Mouse (Mus musculus) CH12.LX (cell line): ENCODE results near the gene Itpr1. TPM values are rescaled to one million over a fixed set of nuclear protein-coding genes. Genes with fewer than 3 reads are reported as not detected.

Experiments used
- DNase-seq: peaks from one replicate; pipeline ENCODE4 v3.0.0-alpha.2; 2013; ENCODE audit errors: extremely low read depth
- H3K27ac ChIP-seq: 2 replicates; pipeline ENCODE4 v1.5.1; 2012; ENCODE audit warnings: low read depth, mild to moderate bottlenecking, control low read depth, moderate library complexity; ENCODE audit not compliant: insufficient read depth
- H3K27me3 ChIP-seq: replicated peaks from 2 replicates; pipeline ENCODE3; 2012; ENCODE audit warnings: inconsistent platforms
- H3K36me3 ChIP-seq, 2 experiments: replicated peaks in 1 of 2; 2 replicates each; pipeline versions ENCODE3 to v1.6.1; 2012; ENCODE audit warnings: inconsistent platforms in 1 of 2, low read length in 1 of 2, mild to moderate bottlenecking in 1 of 2, mixed read lengths in 1 of 2, moderate library complexity in 1 of 2; ENCODE audit not compliant: control insufficient read depth in 1 of 2, insufficient read depth in 1 of 2
- H3K4me1 ChIP-seq, 2 experiments: 2 replicates each; pipeline ENCODE4 v1.6.1; 2012; ENCODE audit warnings: inconsistent platforms in 1 of 2, moderate library complexity in 1 of 2; ENCODE audit not compliant: insufficient read depth in 2 of 2, control insufficient read depth in 1 of 2
- H3K4me2 ChIP-seq: 2 replicates; pipeline ENCODE4 v1.6.1; 2012; ENCODE audit warnings: low read depth, mild to moderate bottlenecking, control low read depth; ENCODE audit not compliant: poor library complexity, insufficient read depth, severe bottlenecking
- H3K4me3 ChIP-seq, 3 experiments: fragments of 150-350 bp in 1 of 3; sonication (generic) in 1 of 3; replicated peaks in 1 of 3; 2 replicates each; pipeline versions ENCODE3 to v1.5.1; 2011 to 2012; ENCODE audit warnings: low read depth in 2 of 3, low read length in 2 of 3, mild to moderate bottlenecking in 2 of 3, moderate library complexity in 2 of 3, control low read depth in 1 of 3, improper control_type of control experiment in 1 of 3, inconsistent platforms in 1 of 3, mixed read lengths in 1 of 3; ENCODE audit not compliant: poor library complexity in 1 of 3
- H3K79me2 ChIP-seq: replicated peaks from 2 replicates; pipeline ENCODE4 v1.6.1; 2012; ENCODE audit warnings: mild to moderate bottlenecking, moderate library complexity; ENCODE audit not compliant: control insufficient read depth, poor library complexity, insufficient read depth, severe bottlenecking; ENCODE audit errors: extremely low read depth
- H3K9ac ChIP-seq: 2 replicates; pipeline ENCODE4 v1.6.1; 2012; ENCODE audit warnings: low read depth, mild to moderate bottlenecking, control low read depth, moderate library complexity; ENCODE audit not compliant: insufficient read depth
- H3K9me3 ChIP-seq: replicated peaks from 2 replicates; pipeline ENCODE3; 2012; ENCODE audit warnings: low read length, inconsistent platforms, mixed read lengths
- CHD1 ChIP-seq: IDR thresholded peaks from 2 replicates; pipeline ENCODE4 v1.6.1; 2012; ENCODE audit warnings: low read depth, low read length, improper control_type of control experiment, inconsistent platforms
- CTCF ChIP-seq, 2 experiments: IDR thresholded peaks in 1 of 2; conservative IDR thresholded peaks in 1 of 2; 2 replicates each; pipeline ENCODE4 v1.5.1; 2011 to 2012; ENCODE audit warnings: low read depth in 2 of 2, low read length in 2 of 2, improper control_type of control experiment in 1 of 2, inconsistent platforms in 1 of 2, mild to moderate bottlenecking in 1 of 2, moderate library complexity in 1 of 2
- EP300 ChIP-seq: IDR thresholded peaks from 2 replicates; pipeline ENCODE4 v1.6.1; 2011; ENCODE audit warnings: low read length, improper control_type of control experiment
- GABPA ChIP-seq: IDR thresholded peaks from 2 replicates; pipeline ENCODE4 v1.6.1; 2012; ENCODE audit warnings: low read depth, low read length, improper control_type of control experiment, inconsistent platforms; ENCODE audit not compliant: insufficient replicate concordance
- HCFC1 ChIP-seq: IDR thresholded peaks from 2 replicates; pipeline ENCODE4 v1.6.1; 2012; ENCODE audit warnings: low read depth, mild to moderate bottlenecking, inconsistent platforms, low read length, improper control_type of control experiment
- JUND ChIP-seq: conservative IDR thresholded peaks from 2 replicates; pipeline ENCODE4 v1.6.1; 2011; ENCODE audit warnings: low read depth, low read length, improper control_type of control experiment
- MAFK ChIP-seq: IDR thresholded peaks from 2 replicates; pipeline ENCODE4 v1.6.1; 2011; ENCODE audit warnings: low read length, improper control_type of control experiment; ENCODE audit not compliant: insufficient replicate concordance
- MAX ChIP-seq: IDR thresholded peaks from 2 replicates; pipeline ENCODE4 v1.6.1; 2011; ENCODE audit warnings: low read length, improper control_type of control experiment
- RAD21 ChIP-seq: IDR thresholded peaks from 2 replicates; pipeline ENCODE4 v1.6.1; 2011; ENCODE audit warnings: low read depth, mild to moderate bottlenecking, low read length, improper control_type of control experiment, moderate library complexity
- SIN3A ChIP-seq: IDR thresholded peaks from 2 replicates; pipeline ENCODE4 v1.6.1; 2012; ENCODE audit warnings: low read length, improper control_type of control experiment, inconsistent platforms
- SMC3 ChIP-seq: IDR thresholded peaks from 2 replicates; pipeline ENCODE4 v1.6.1; 2011; ENCODE audit warnings: low read depth, low read length, improper control_type of control experiment
- TCF12 ChIP-seq: IDR thresholded peaks from 2 replicates; pipeline ENCODE4 v1.6.1; 2014; ENCODE audit warnings: low read depth, mild to moderate bottlenecking, inconsistent platforms, low read length, improper control_type of control experiment
- USF2 ChIP-seq: conservative IDR thresholded peaks from 2 replicates; pipeline ENCODE4 v1.6.1; 2011; ENCODE audit warnings: low read depth, low read length, improper control_type of control experiment
- ZC3H11A ChIP-seq: IDR thresholded peaks from 2 replicates; pipeline ENCODE4 v1.6.1; 2012; ENCODE audit warnings: low read depth, mild to moderate bottlenecking, inconsistent platforms, low read length, improper control_type of control experiment
- ZMIZ1 ChIP-seq: IDR thresholded peaks from 2 replicates; pipeline ENCODE4 v1.6.1; 2012; ENCODE audit warnings: low read depth, mild to moderate bottlenecking, inconsistent platforms, low read length, improper control_type of control experiment
- ZNF384 ChIP-seq: IDR thresholded peaks from 2 replicates; pipeline ENCODE4 v1.6.1; 2012; ENCODE audit warnings: low read depth, low read length, improper control_type of control experiment, inconsistent platforms
- dilution Hi-C: fragments of 300-500 bp; cut with MboI; formaldehyde crosslinking; loops from 2 replicates; pipeline ENCODE4 v1.14.3; 2020; ENCODE audit warnings: low sequenced_read_pairs; ENCODE audit not compliant: extremely low pct_unique_long_range_greater_than_20kb, extremely low pct_ligation_motif_present
- in situ Hi-C: fragments of 300-500 bp; cut with MboI; formaldehyde crosslinking; loops from 3 replicates; pipeline ENCODE4 v1.14.3; 2019; ENCODE audit warnings: low sequenced_read_pairs, low pct_ligation_motif_present, low pct_unique_long_range_greater_than_20kb, mixed read lengths
- polyA plus RNA-seq: library from polyadenylated mRNA; unstranded; fragments of >175 nt; gene quantifications from 2 replicates; pipeline ENCODE4 v1.2.1, GENCODE M21; 2012; ENCODE audit warnings: low read depth; ENCODE audit not compliant: insufficient read length
- total RNA-seq, 2 experiments: library from RNA; depleted of rRNA; stranded (reverse); fragments of 300-350 nt in 1 of 2; fragments of >200 nt in 1 of 2; gene quantifications; 2 replicates each; pipeline ENCODE4 v1.2.3; 2012 to 2014

Itpr1 gene
- total and polyA plus RNA-seq, 3 experiments, result 42.8 to 73.1 (median 53.4) TPM

GRCm38 (mm10) chr6:108379041-108379440 is 166.1 kb downstream of the Itpr1 start:
- H3K4me2 ChIP-seq, result no peak overlapping the region
- in situ Hi-C loops, result no loop called here
- no peaks in the 10 kb centered on the region for H3K27me3 ChIP-seq
- no peak for TF ChIP-seq ZMIZ1
- TF ChIP-seq SIN3A, result no peak
- TF ChIP-seq JUND, result no peak
- TF ChIP-seq TCF12, result no peak
- TF ChIP-seq ZNF384, result no peak
- TF ChIP-seq, all 38 proteins: peak for 0
- H3K27ac ChIP-seq, result no peak overlapping the region
- H3K4me3 ChIP-seq, result no peak overlapping the region
- peaks cover 12% of the 10 kb centered on the region for H3K9me3 ChIP-seq
- H3K4me1 ChIP-seq, result no peaks in the 10 kb centered on the region
- H3K36me3 ChIP-seq, result peaks cover 69 to 92% of the 10 kb centered on the region in 2 experiments
- no peak for DNase-seq
- H3K79me2 ChIP-seq, result no peaks in the 10 kb centered on the region
- H3K9ac ChIP-seq, result no peak overlapping the region
- dilution Hi-C loops, result no loop called here

DNA sequence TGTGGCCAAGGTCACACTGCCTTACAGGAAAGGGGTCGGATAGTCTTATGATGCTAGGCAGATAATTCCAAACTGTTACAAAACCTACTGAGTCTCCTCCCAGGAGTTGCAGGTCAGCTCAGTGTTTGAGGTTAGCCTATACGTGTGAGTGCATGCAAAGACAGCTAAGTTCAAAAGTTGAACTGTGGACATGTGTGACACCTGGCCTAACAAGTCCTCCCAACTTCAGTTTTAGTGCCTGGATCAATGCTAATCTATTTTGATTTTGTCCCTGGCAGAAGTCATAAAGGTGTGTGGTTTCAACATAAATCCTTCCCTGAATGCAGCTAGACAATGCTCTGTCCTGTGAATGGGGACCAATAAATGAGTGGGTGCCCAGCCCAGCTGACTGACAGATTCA is 167.3 kb downstream of the Itpr1 start:
- peaks cover 12% of the 10 kb centered on the region for H3K9me3 ChIP-seq
- H3K4me3 ChIP-seq, result no peak overlapping the region
- in situ Hi-C loops, result loop anchor here (10.0 kb wide), 1 partner anchor 275 kb away; no protein-coding TSS in a partner anchor
- H3K4me1 ChIP-seq, result no peaks in the 10 kb centered on the region
- no peak overlapping the region for H3K4me2 ChIP-seq
- no peaks in the 10 kb centered on the region for H3K27me3 ChIP-seq
- no peak overlapping the region for H3K27ac ChIP-seq
- dilution Hi-C loops, result no loop called here
- DNase-seq, result no peak
- H3K9ac ChIP-seq, result no peak overlapping the region
- peaks cover 74 to 92% of the 10 kb centered on the region in 2 experiments for H3K36me3 ChIP-seq
- no peaks in the 10 kb centered on the region for H3K79me2 ChIP-seq
- no peak for TF ChIP-seq CHD1
- no peak for TF ChIP-seq GABPA
- TF ChIP-seq MAFK, result no peak
- no peak for TF ChIP-seq ZNF384
- no peak for TF ChIP-seq ZC3H11A
- TF ChIP-seq EP300, result no peak
- no peak for TF ChIP-seq RAD21
- TF ChIP-seq HCFC1, result no peak
- no peak for TF ChIP-seq SMC3
- no peak for TF ChIP-seq USF2
- TF ChIP-seq JUND, result no peak
- TF ChIP-seq CTCF (conservative IDR thresholded peaks at IDR 0.05 in 1 of 2, IDR thresholded peaks at IDR 0.05 in 1 of 2; ENCODE audit: low read depth in 2 of 2, low read length in 2 of 2), result no peak
- no peak for TF ChIP-seq MAX
